ENCODE assay signal across 9 mouse cellular contexts in genomic region chr3:133757756-133758420, GRCm38 (mm10).
DNase-seq lines count a peak whose midpoint lies in the region; ATAC-seq lines count a peak whose summit lies in the region.
"Had no signal": no experiment of that assay in that cellular context is flagged by ENCODE, and none has a peak within 500 bp of the region (broad histone marks: within the 10 kb centered on the region; RNA-seq: fewer than 3 reads in every experiment).

No protein-coding gene starts in this region.

- H3K4me3 ChIP-seq in neural tube, embryonic 12.5 days, result no peak overlapping the region
- peak overlapping the region; percentile 12 for H3K4me3 ChIP-seq in lung, embryonic 15.5 days

- H3K4me1 ChIP-seq in neural tube, embryonic 12.5 days, result peaks cover 15% of the 10 kb centered on the region
- H3K4me1 ChIP-seq in lung, embryonic 15.5 days, result peaks cover 28% of the 10 kb centered on the region

- H3K9me3 ChIP-seq in neural tube, embryonic 12.5 days, result no peaks in the 10 kb centered on the region
- H3K9me3 ChIP-seq in lung, embryonic 15.5 days, result no peaks in the 10 kb centered on the region

- no peak for ATAC-seq in neural tube, embryonic 12.5 days (ENCODE audit: low FRiP score, low read depth)
- peak; percentile 51 for ATAC-seq in lung, embryonic 15.5 days (ENCODE audit: borderline replicate concordance, extremely low read depth, low FRiP score, low TSS enrichment)

- WGBS in neural tube, embryonic 12.5 days, result 71% methylated on average over 12 of the region's 12 CpGs
- WGBS in lung, embryonic 15.5 days, result 16% methylated on average over 12 of the region's 12 CpGs

- H3K27me3 ChIP-seq in neural tube, embryonic 12.5 days (replicated peaks), result no peaks in the 10 kb centered on the region
- no peaks in the 10 kb centered on the region for H3K27me3 ChIP-seq in lung, embryonic 15.5 days

- DNase-seq in frontal cortex, adult 2 months (ENCODE audit: extremely low spot score in 1 of 2, low spot score in 1 of 2), result peak; percentile 60
- DNase-seq in frontal cortex, postnatal 14 days (ENCODE audit: low spot score in 2 of 2), result no peak
- DNase-seq in neural tube, embryonic 10.5 days (ENCODE audit: extremely low spot score, low spot score), result no peak
- DNase-seq in telencephalon, adult 2 months (ENCODE audit: low read depth, low spot score), result peak; percentile 62
- DNase-seq in urinary bladder, postnatal 25 days (ENCODE audit: low spot score), result no peak
- no peak for DNase-seq in spleen, postnatal 36 days (ENCODE audit: low spot score in 2 of 2)
- DNase-seq: adrenal gland, postnatal 25 days had no signal

- no peak overlapping the region for H3K27ac ChIP-seq in neural tube, embryonic 12.5 days
- 0 out of 2 replicates have a peak overlapping the region, but pooled peaks have one; percentile 5 for H3K27ac ChIP-seq in lung, embryonic 15.5 days

- H3K36me3 ChIP-seq in neural tube, embryonic 12.5 days, result no peaks in the 10 kb centered on the region
- H3K36me3 ChIP-seq in lung, embryonic 15.5 days, result no peaks in the 10 kb centered on the region

- no peak overlapping the region for H3K9ac ChIP-seq in neural tube, embryonic 12.5 days
- no peak overlapping the region for H3K9ac ChIP-seq in lung, embryonic 15.5 days

- 0 out of 2 replicates have a peak overlapping the region, but pooled peaks have one; percentile 1 for H3K4me2 ChIP-seq in neural tube, embryonic 12.5 days (replicated peaks)
- peak overlapping the region; percentile 41 for H3K4me2 ChIP-seq in lung, embryonic 15.5 days

Comparison
In these comparisons a context has a peak if more than half of its experiments do, and no peak if none do; other contexts are left out.
1. DNase-seq: peak in frontal cortex, adult 2 months (2 of 2) and telencephalon, adult 2 months (single experiment); none in frontal cortex, postnatal 14 days (0 of 2), neural tube, embryonic 10.5 days (single experiment), urinary bladder, postnatal 25 days (single experiment) and spleen, postnatal 36 days (0 of 2).